Mouse (Mus musculus): ENCODE data around the gene Aifm1. TPM values are rescaled to one million over a fixed set of nuclear protein-coding genes. Genes with fewer than 3 reads are reported as not detected.

Aifm1 gene
- polyA plus RNA-seq, 1 experiment from 2014 or later = 108 TPM

- no peak for DNase-seq (ENCODE audit: low spot score)
- no peaks in the 10 kb centered on the region for H3K27me3 ChIP-seq (ENCODE audit: insufficient read depth, poor library complexity, severe bottlenecking)
- no peak overlapping the region for H3K27ac ChIP-seq
- H3K36me3 ChIP-seq = peaks cover 55% of the 10 kb centered on the region
- H3K9me3 ChIP-seq = no peaks in the 10 kb centered on the region
- 86% methylated on average over 4 of the region's 4 CpGs for WGBS
- no peak overlapping the region for H3K4me3 ChIP-seq
- H3K4me1 ChIP-seq = no peaks in the 10 kb centered on the region
These were observed 32.3 kb downstream of the Aifm1 start for GRCm38 (mm10) chrX:48481095-48481494.

- Histone ChIP-seq H3K4me3 (no peak overlapping the region), H3K27ac (no peak overlapping the region), H3K9me3 (no peaks in the 10 kb centered on the region), H3K27me3 (ENCODE audit: insufficient read depth, poor library complexity, severe bottlenecking) (no peaks in the 10 kb centered on the region; the same call in 1 of the 2 replicates), H3K4me1 (peaks cover 5% of the 10 kb centered on the region; the same call in 1 of the 2 replicates), H3K36me3 (0 out of 2 replicates have a peak, but pooled peaks cover 3% of the 10 kb centered on the region)
- WGBS = 43% methylated on average over 3 of the region's 3 CpGs
- DNase-seq (ENCODE audit: low spot score) = no peak
These were observed 45.9 kb downstream of the Aifm1 start for GRCm38 (mm10) chrX:48467355-48467946.

GRCm38 (mm10) chrX:48466174-48466573, 47.2 kb downstream of the Aifm1 start:
- H3K9me3 ChIP-seq = no peaks in the 10 kb centered on the region
- no peak overlapping the region for H3K4me3 ChIP-seq
- H3K27ac ChIP-seq = no peak overlapping the region
- no peaks in the 10 kb centered on the region for H3K36me3 ChIP-seq
- H3K27me3 ChIP-seq (ENCODE audit: insufficient read depth, poor library complexity, severe bottlenecking) = peaks cover 5% of the 10 kb centered on the region; the same call in 1 of the 2 replicates
- DNase-seq (ENCODE audit: low spot score) = no peak
- WGBS = 66% methylated on average over 2 of the region's 2 CpGs
- peaks cover 5% of the 10 kb centered on the region; the same call in 1 of the 2 replicates for H3K4me1 ChIP-seq

- H3K4me1 ChIP-seq = peaks cover 5% of the 10 kb centered on the region; the same call in 1 of the 2 replicates
- H3K9me3 ChIP-seq = no peaks in the 10 kb centered on the region
- no peak overlapping the region for H3K27ac ChIP-seq
- no peak for DNase-seq (ENCODE audit: low spot score)
- H3K36me3 ChIP-seq = no peaks in the 10 kb centered on the region
- no peak overlapping the region for H3K4me3 ChIP-seq
- H3K27me3 ChIP-seq (ENCODE audit: insufficient read depth, poor library complexity, severe bottlenecking) = peaks cover 5% of the 10 kb centered on the region; the same call in 1 of the 2 replicates
- 85% methylated on average over 6 of the region's 6 CpGs for WGBS
These were observed 48.9 kb downstream of the Aifm1 start for GRCm38 (mm10) chrX:48464436-48464835.

- H3K4me3 ChIP-seq = no peak overlapping the region
- WGBS = 81% methylated on average over 4 of the region's 4 CpGs
- DNase-seq (ENCODE audit: low spot score) = no peak
- peaks cover 5% of the 10 kb centered on the region; the same call in 1 of the 2 replicates for H3K4me1 ChIP-seq
- no peak overlapping the region for H3K27ac ChIP-seq
- no peaks in the 10 kb centered on the region for H3K36me3 ChIP-seq
- H3K9me3 ChIP-seq = no peaks in the 10 kb centered on the region
- peaks cover 5% of the 10 kb centered on the region; the same call in 1 of the 2 replicates for H3K27me3 ChIP-seq (ENCODE audit: insufficient read depth, poor library complexity, severe bottlenecking)
These were observed 49.7 kb downstream of the Aifm1 start for GRCm38 (mm10) chrX:48463636-48464035.

GRCm38 (mm10) chrX:48462754-48463507, 50.4 kb downstream of the Aifm1 start, which contains the start of gene Elf4:
Gene Elf4 (minus strand): TSS chrX:48463132.
- peak; percentile 87 for DNase-seq (ENCODE audit: low spot score)
- Histone ChIP-seq H3K36me3 (no peaks in the 10 kb centered on the region), H3K4me1 (peaks cover 5% of the 10 kb centered on the region; the same call in 1 of the 2 replicates), H3K27ac (peak within 1 kb of the TSS; percentile 72), H3K9me3 (no peaks in the 10 kb centered on the region), H3K4me3 (peak within 1 kb of the TSS; percentile 55), H3K27me3 (ENCODE audit: insufficient read depth, poor library complexity, severe bottlenecking) (peaks cover 5% of the 10 kb centered on the region; the same call in 1 of the 2 replicates)
- WGBS = 18% methylated on average over 38 of the region's 38 CpGs

GRCm38 (mm10) chrX:48462297-48462696, 51.1 kb downstream of the Aifm1 start:
- 23% methylated on average over 4 of the region's 4 CpGs for WGBS
- Histone ChIP-seq H3K4me3 (peak overlapping the region; percentile 55), H3K36me3 (no peaks in the 10 kb centered on the region), H3K27ac (peak overlapping the region; percentile 72; the same call in 1 of the 2 replicates), H3K9me3 (no peaks in the 10 kb centered on the region), H3K27me3 (ENCODE audit: insufficient read depth, poor library complexity, severe bottlenecking) (peaks cover 5% of the 10 kb centered on the region; the same call in 1 of the 2 replicates), H3K4me1 (peaks cover under 1% of the 10 kb centered on the region; the same call in 1 of the 2 replicates)
- no peak for DNase-seq (ENCODE audit: low spot score)

GRCm38 (mm10) chrX:48461006-48461405, 52.4 kb downstream of the Aifm1 start:
- Histone ChIP-seq H3K27me3 (ENCODE audit: insufficient read depth, poor library complexity, severe bottlenecking) (peaks cover 5% of the 10 kb centered on the region; the same call in 1 of the 2 replicates), H3K4me3 (no peak overlapping the region), H3K36me3 (no peaks in the 10 kb centered on the region), H3K9me3 (no peaks in the 10 kb centered on the region), H3K27ac (no peak overlapping the region), H3K4me1 (peaks cover 5% of the 10 kb centered on the region; the same call in 1 of the 2 replicates)
- WGBS = 55% methylated on average over 4 of the region's 4 CpGs
- DNase-seq (ENCODE audit: low spot score) = no peak

- WGBS = 75% methylated on average over 7 of the region's 7 CpGs
- Histone ChIP-seq H3K36me3 (no peaks in the 10 kb centered on the region), H3K4me1 (peaks cover 5% of the 10 kb centered on the region; the same call in 1 of the 2 replicates), H3K27me3 (ENCODE audit: insufficient read depth, poor library complexity, severe bottlenecking) (peaks cover 5% of the 10 kb centered on the region; the same call in 1 of the 2 replicates), H3K27ac (no peak overlapping the region), H3K4me3 (no peak overlapping the region), H3K9me3 (no peaks in the 10 kb centered on the region)
- no peak for DNase-seq (ENCODE audit: low spot score)
These were observed 52.9 kb downstream of the Aifm1 start for GRCm38 (mm10) chrX:48460496-48460895.

- Histone ChIP-seq H3K36me3 (no peaks in the 10 kb centered on the region), H3K4me1 (peaks cover 12% of the 10 kb centered on the region; the same call in 1 of the 2 replicates), H3K27me3 (ENCODE audit: insufficient read depth, poor library complexity, severe bottlenecking) (peaks cover 37% of the 10 kb centered on the region), H3K9me3 (no peaks in the 10 kb centered on the region), H3K27ac (peak overlapping the region; percentile 42; the same call in 1 of the 2 replicates), H3K4me3 (no peak overlapping the region)
- no peak for DNase-seq (ENCODE audit: low spot score)
- WGBS = 62% methylated on average over 6 of the region's 6 CpGs
These were observed 56.4 kb downstream of the Aifm1 start for GRCm38 (mm10) chrX:48456956-48457355.

- Histone ChIP-seq H3K4me1 (peaks cover 27% of the 10 kb centered on the region), H3K4me3 (peak overlapping the region; percentile 68), H3K9me3 (no peaks in the 10 kb centered on the region), H3K36me3 (no peaks in the 10 kb centered on the region), H3K27ac (peak overlapping the region; percentile 89), H3K27me3 (ENCODE audit: insufficient read depth, poor library complexity, severe bottlenecking) (peaks cover 36% of the 10 kb centered on the region)
- WGBS = 22% methylated on average over 9 of the region's 9 CpGs
- no peak for DNase-seq (ENCODE audit: low spot score)
These were observed 58.3 kb downstream of the Aifm1 start for GRCm38 (mm10) chrX:48455018-48455417.

- Histone ChIP-seq H3K27ac (peak overlapping the region; percentile 89), H3K36me3 (no peaks in the 10 kb centered on the region), H3K4me1 (peaks cover 33% of the 10 kb centered on the region), H3K27me3 (ENCODE audit: insufficient read depth, poor library complexity, severe bottlenecking) (peaks cover 36% of the 10 kb centered on the region), H3K4me3 (peak overlapping the region; percentile 68), H3K9me3 (no peaks in the 10 kb centered on the region)
- 40% methylated on average over 21 of the region's 21 CpGs for WGBS
- peak; percentile 77 for DNase-seq (ENCODE audit: low spot score)
These were observed 58.9 kb downstream of the Aifm1 start for GRCm38 (mm10) chrX:48454495-48454878.
